Mouse (Mus musculus) midbrain, embryonic 12.5 days (tissue): ENCODE results near the gene Fxyd1. TPM values are rescaled to one million over a fixed set of nuclear protein-coding genes. Genes with fewer than 3 reads are reported as not detected.

Source experiments
- microRNA-seq: library from miRNA; unstranded; fragments of <30 nt; microRNA quantifications from one replicate; pipeline ENCODE4, GENCODE M21; 2017
- polyA plus RNA-seq: library from polyadenylated mRNA; unstranded; fragments of >200 nt; fragmentation: Nextera tagmentation; extraction: Ambion mirVana; gene quantifications from 2 replicates; pipeline ENCODE4 v1.2.1, GENCODE M21; 2016

Gene Fxyd1
- polyA plus RNA-seq, 1 experiment from 2014 or later = 8.9 TPM

Small RNA genes within 50 kb of the gene (microRNA-seq; reads per million reads assigned to microRNA genes)
- not detected for gene Mir7050

Other genes with a start within 250 kb of the Fxyd1 start
- gene Ffar2, start 233.4 kb downstream of the Fxyd1 start, polyA plus RNA-seq = not detected in 2 replicates
- gene Ffar3, start 201.0 kb downstream of the Fxyd1 start, polyA plus RNA-seq = not detected in 2 replicates
- not detected in 2 replicates for gene Ffar1, start 195.6 kb downstream of the Fxyd1 start, polyA plus RNA-seq
- gene Cd22, start 176.9 kb downstream of the Fxyd1 start, polyA plus RNA-seq = not detected in 2 replicates
- 0.39 and 0.51 TPM in 2 replicates for gene Mag, start 142.3 kb downstream of the Fxyd1 start, polyA plus RNA-seq
- not detected in 2 replicates for gene Hamp2, start 132.5 kb downstream of the Fxyd1 start, polyA plus RNA-seq
- gene Hamp, start 113.2 kb downstream of the Fxyd1 start, polyA plus RNA-seq = not detected in 2 replicates
- gene Usf2, start 100.4 kb downstream of the Fxyd1 start, polyA plus RNA-seq = 28.9 and 30.6 TPM in 2 replicates
- 16.1 and 17.5 TPM in 2 replicates for gene Lsr, start 83.7 kb downstream of the Fxyd1 start, polyA plus RNA-seq
- 0.26 and 0.57 TPM in 2 replicates for gene Fam187b, start 83.4 kb downstream of the Fxyd1 start, polyA plus RNA-seq
- gene Fxyd5, start 14.7 kb downstream of the Fxyd1 start, polyA plus RNA-seq = 8.7 and 13.2 TPM in 2 replicates
- 10.0 and 11.5 TPM in 2 replicates for gene Fxyd7, start 5.7 kb downstream of the Fxyd1 start, polyA plus RNA-seq
- gene Lgi4, start 2.1 kb upstream of the Fxyd1 start, polyA plus RNA-seq = 0.54 and 0.55 TPM in 2 replicates
- gene Fxyd3, start 19.5 kb upstream of the Fxyd1 start, polyA plus RNA-seq = 1.4 and 1.7 TPM in 2 replicates
- 0.41 and 0.63 TPM in 2 replicates for gene Hpn, start 58.1 kb upstream of the Fxyd1 start, polyA plus RNA-seq
- gene Scn1b, start 69.8 kb upstream of the Fxyd1 start, polyA plus RNA-seq = 1.7 and 1.8 TPM in 2 replicates
- 186 and 194 TPM in 2 replicates for gene Gramd1a, start 98.7 kb upstream of the Fxyd1 start, polyA plus RNA-seq
- not detected in 2 replicates for gene Scgb2b2, start 233.3 kb upstream of the Fxyd1 start, polyA plus RNA-seq
- not detected in 2 replicates for gene Scgb1b2, start 234.6 kb upstream of the Fxyd1 start, polyA plus RNA-seq